Mouse (Mus musculus): ENCODE measurements at regions not wholly inside any gene's neighbourhood (a gene's known extent, or its start where the extent isn't known, plus 50 kb on each side); places are given as distances from the start of the nearest gene placed in this dataset.
"Not testable (repeated sequence)": the region's sequence is repeated elsewhere in the genome, so short reads cannot be mapped to it uniquely, and the experiment has no call there.

GRCm38 (mm10) chr8:46355066-46355465, 60.6 kb upstream of the Helt start:
- DNase-seq = no peak

GRCm38 (mm10) chr8:46357961-46358360, 63.5 kb upstream of the Helt start:
- DNase-seq = not testable (repeated sequence)

- no peak for DNase-seq
These were observed 68.4 kb upstream of the Helt start for GRCm38 (mm10) chr8:46362871-46363306.

DNA sequence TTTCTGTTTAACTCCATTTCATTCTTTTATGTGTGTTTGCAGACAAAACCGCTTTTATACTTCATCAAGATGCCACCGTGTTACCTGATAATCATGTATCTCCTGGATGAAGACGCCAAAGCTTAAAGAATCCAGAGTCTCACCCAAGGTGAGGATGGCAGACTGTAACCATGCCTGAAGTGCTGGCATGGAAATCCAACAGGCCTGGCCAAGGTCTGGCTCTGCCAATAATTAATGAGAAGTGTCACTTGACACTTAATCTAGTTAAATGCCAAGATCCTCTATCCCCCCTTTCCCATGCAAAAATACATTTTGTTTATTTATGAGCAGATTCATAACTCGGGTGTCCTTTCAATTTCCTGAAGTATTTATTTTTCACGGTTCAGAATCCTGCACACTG, 71.2 kb upstream of the Helt start:
- no peak for DNase-seq

DNA sequence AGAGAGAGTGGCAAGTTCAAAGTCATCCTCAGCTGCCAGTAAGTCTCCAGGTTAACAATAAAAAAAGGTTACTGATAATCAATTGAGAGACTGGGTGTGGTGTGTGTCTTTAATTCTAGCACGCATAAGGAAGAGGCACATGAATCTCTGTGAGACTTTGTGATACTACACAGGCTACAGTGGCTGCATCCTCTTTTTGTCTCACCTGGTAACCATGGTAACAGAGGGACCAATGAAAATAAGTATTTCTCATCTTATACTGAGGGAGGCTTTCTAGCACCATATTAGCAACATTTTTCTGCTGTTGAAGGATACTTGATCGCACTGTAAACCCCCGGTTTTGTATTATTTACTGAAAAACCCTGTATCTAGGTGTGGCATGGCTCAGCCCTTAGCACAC, 72.7 kb upstream of the Helt start:
- no peak for DNase-seq

DNA sequence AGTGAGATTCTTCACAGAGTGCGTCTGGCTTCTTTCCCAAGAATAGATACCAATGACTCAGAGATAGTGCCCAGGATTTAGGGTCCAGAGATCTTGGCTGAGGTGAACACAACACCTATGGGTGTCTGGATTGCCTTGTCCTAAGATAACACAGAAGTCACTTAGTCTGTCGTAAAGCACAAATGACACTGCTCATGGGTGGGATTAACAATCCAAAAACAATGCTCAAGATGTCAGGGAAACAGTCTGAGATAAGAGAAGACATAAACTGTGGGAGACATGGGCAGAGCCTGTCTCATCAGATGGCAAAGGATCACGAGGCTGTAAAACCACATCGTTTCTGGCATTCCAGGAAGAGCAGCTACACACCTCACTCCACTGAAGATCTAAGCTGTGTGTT, 79.6 kb upstream of the Helt start:
- no peak for DNase-seq

GRCm38 (mm10) chr8:46375986-46376385, 81.5 kb upstream of the Helt start:
- no peak for DNase-seq

DNA sequence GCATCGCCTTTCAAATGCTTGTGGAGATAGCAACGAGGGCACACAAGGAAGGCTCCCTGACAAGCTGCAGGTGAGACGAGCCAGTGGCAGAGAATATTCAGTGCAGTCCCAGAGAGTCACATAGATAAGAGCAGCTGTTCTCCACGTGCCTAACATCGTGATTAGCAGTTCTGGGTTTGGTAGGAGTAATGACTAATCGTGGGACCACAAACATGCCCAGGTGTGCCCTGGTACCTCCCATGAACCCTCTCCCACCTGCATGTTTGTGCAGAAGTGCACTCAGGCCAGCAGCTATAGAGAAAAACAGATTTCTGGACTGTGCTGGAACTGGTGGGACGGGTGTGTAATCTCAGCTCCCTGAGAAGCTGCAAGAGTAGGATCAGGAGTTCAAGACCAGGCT, 85.9 kb upstream of the Acsl1 start:
- DNase-seq = no peak

GRCm38 (mm10) chr8:46385806-46386205, 85.0 kb upstream of the Acsl1 start:
- peak; percentile 46 for DNase-seq

DNA sequence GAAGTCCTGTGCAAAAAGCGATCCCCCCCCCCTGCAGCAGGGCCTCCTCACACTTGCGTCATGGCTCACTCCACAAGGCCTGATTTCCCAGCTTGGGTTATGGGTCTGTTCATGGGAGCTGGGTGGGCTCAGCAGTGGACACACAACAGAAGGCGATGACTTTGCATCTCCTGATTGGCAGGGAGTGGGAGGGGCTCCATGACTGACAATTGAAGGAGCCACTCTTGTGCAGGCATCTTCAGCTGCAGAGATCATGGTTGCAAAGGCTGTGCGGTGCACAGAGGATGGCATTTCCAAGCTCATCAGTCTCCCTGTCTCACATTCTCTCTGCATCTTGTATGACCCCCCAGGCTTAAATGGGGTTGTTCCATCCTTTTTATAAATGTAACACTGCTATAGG, 84.3 kb upstream of the Acsl1 start:
- no peak for DNase-seq

DNA sequence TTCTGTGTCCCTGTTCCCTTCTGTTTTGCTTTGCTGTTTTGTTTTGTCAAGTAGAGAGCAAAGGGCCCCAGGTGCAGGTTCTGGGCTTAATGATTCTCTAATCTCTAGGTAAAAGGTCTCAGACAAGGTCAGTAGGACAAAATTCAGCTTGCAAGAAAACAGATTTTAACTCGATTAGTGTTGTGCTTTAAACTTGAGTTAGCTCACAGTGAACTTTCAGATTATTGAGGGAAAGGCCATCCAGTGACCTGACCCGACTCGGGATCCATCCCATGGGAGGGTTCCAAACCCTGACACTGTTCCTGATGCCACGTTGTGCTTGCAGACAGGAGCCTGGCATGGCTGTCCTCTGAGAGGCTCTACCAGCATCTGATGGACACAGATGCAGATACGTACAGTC, 83.8 kb upstream of the Acsl1 start:
- peak; percentile 49 for DNase-seq

DNA sequence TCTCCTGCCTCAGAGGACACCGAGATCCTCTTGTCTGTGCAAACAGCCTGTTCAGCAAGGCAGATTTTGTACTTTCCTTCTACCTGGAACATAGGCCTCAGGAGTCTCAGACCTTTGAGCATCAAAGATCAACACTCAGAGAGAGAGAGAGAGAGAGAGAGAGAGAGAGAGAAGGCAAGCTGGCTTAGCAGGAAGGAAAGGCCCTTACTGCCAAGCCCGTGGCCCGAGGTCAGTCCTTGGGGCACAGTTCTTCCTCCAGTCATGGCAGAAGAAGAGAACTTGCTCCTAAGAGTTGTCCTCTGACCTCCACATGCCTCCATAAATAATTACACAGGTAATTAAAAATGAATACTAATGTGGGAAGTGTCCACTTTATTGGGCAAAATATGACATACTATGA, 82.4 kb upstream of the Acsl1 start:
- no peak for DNase-seq

DNA sequence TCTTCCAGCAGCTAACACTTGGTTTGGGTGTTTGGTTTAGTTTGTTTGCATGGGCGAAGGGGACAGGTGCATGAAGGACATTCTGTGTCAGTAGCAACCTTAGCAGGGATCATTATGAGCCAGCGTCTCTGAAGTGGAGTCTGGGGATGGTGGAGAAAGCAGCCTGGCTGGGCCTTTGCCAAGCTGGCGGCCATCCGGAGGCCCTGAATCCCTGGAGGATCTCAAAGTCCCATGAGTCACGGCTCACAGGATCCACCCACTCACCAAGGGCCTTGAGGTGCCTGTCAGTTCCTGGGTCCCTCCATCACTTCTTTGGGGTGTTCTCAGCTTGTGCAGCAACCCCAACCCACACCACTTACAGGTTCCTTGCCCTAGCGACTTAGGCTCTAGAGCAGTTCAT, 80.4 kb upstream of the Acsl1 start:
- DNase-seq = peak; percentile 92

GRCm38 (mm10) chr8:46391678-46392077, 79.2 kb upstream of the Acsl1 start:
- no peak for DNase-seq

- no peak for DNase-seq
These were observed 77.5 kb upstream of the Acsl1 start for GRCm38 (mm10) chr8:46393296-46393695.

DNA sequence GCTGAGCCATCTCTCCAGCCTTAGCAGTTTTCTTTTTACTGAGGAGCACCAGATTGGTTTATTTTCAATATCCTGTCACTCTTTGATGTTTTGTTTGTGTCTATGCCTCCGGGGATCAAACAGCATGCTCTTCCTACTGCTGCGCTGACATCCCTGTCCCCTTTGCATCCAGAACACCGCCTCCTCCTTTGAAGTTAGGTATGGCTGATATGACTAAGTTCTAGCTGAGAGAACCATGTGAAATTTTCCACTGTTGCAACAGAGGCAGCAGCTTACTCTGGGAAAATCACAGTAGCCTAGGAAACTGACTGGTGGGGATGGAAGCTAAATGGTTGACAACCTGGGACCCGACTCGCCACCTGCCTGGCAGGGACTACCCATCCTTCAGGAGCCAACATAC, 76.1 kb upstream of the Acsl1 start:
- DNase-seq = no peak

DNA sequence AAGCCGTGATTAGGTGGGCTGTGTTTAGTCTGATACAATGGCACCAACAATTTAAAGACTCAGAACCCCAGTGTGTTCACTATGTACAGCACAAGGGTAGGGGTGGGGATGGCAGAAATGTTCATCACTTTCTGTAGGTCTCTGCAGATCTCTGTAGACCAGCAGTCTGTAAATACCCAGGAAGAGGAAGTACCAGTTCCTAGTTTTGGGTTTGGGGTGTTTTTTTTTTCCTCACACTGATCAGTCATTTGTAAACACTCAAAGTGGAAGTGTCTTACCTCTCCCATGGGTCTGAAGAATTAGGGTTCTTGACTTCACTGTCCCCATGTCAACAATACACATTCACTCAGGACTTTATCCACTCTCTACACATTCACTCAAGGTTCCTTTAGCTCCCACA, 75.5 kb upstream of the Acsl1 start:
- no peak for DNase-seq

DNA sequence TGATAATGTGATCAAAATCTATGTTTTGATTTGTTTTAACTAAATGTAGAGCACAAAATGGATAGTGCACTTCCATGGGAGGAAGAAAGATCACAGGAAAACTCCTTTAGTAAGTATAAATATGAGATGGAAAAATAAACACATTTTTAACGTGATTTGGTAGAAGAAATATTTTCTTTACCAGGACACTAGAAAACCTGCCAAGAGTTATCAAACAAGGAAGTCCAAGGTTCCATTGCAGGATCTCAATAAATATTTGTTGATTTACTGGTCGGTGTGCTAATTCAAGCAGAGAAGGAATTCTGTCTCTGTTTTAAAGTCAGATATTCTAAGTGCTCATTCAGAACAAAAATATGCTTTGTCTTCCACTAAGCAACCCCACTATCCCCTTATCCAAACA, 73.8 kb upstream of the Acsl1 start:
- no peak for DNase-seq

- DNase-seq = no peak
These were observed 73.1 kb upstream of the Acsl1 start for GRCm38 (mm10) chr8:46397777-46398176.

DNA sequence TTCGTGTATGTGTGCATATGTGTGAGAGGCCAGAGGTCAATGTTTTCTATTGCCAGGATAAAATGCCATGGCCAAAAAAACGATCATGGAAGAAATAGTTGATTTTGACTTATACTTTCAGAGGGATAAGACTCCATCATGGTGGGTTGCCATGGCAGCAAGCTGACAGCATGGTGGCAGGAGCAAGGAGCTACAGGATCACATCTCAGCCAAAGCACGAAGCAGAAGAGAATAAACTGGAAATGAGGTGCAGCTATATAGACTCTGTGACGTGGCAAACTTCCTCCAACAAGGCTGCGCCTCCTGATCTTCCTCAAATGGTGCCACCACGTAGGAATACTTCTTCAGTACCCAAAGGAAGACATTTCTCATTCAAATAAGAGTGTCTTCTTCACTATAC, 70.2 kb upstream of the Acsl1 start:
- no peak for DNase-seq

GRCm38 (mm10) chr8:46403877-46404560, 66.8 kb upstream of the Acsl1 start:
- peak; percentile 41 for DNase-seq

DNA sequence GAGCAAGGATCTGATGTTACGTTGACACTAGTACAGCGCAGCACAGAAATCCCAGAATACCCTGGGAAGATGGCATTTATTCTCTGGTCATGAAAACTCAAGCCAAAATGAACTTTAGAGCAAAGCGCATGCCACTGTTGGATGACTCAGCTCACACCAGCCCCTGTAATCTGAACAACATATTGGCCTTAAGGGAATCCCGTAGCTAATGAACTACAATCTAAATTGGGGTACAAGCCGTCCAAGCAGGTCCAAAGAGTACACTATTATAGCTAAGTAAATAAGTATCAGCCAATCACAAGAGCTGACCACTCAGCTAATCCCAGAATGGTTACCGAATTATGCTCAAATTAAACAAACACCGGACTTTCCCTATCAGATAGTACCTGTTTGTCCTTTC, 62.0 kb upstream of the Acsl1 start:
- DNase-seq = no peak

DNA sequence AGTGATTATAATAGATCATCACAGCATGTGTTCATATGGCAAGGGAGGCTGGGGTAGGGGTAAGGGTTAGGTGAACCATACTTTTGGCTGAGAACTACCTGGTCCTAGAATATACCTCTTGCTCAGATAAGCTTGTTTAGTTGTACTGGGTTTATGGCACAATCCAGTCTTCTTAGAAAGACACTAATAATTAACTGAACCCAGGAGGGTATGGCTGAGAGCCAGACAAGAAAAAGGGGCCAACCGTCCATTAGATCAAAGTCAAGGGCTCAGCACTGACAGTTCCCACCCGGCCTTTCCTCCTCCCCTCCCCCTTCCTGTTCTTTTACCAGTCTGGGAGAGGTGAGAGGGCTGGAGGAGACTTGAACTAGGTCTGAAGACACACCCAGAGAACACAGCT, 61.5 kb upstream of the Acsl1 start:
- no peak for DNase-seq

DNA sequence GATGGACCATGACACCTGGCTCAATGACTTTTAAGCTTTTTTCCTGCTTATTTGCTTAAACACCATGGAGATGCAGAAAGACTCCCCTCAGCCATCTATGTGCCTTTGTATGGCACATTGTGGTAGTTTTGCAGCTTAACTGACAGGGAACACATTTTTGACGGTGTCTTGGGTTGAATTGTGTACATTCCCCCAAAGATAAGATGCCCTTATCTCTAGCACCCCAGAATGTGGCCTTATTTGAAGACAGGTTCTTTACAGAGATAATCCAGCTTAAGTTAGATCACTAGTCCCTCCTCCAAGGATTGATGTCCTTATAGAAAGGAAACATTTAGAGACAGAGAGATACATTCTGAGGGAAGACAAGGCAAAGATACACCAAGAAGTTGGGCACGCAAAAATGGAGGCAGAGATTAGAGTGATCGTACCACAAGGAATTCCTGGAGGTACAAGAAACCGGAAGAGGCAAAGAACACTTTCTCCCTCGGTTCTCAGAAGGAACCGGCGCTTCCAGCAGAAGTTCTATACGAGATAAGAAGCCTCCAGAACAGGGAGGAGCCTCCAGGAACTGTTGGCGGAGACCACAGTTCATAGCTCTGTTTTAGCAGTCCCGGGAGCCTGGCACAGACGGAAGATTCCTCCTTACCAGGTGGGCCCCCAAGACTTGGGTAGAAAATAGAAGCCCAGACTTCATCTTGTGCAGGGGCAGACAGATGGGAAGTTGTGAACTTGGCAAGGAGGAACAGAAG, 58.8 kb upstream of the Acsl1 start:
- no peak for DNase-seq

Data from adrenal gland, postnatal 14 days (tissue).